Mouse (Mus musculus): ENCODE results near the gene Slc10a7. TPM values are rescaled to one million over a fixed set of nuclear protein-coding genes. Genes with fewer than 3 reads are reported as not detected.

Slc10a7 gene
- total and polyA plus RNA-seq, 3 experiments: 13.7 to 27.3 TPM; not detected in 1

DNA sequence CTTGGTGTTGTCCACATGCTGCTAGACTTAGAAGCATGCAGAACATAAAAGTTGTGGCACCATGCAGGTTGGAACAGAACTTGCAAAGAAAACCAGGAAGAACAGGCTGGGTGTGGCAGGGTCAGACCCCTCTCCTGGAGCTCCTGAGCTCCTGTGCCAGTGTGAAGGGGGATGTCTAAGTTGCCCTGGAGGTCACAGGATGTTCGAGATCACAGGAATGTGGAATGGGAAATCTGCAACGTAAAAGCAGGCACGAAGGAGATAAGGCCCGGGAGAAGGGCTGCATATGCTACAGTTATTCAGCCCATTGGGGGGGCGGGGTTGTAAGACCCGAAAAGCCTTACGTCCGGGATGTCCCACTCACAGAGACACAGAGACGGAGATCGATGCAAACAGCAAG lies 100.2 kb downstream of the Slc10a7 start:
- Histone ChIP-seq H3K27me3 (ENCODE audit: control insufficient read depth in 1 of 2, insufficient read depth in 2 of 2, low read length in 2 of 2) (no peaks in the 10 kb centered on the region), H3K27ac (ENCODE audit: control insufficient read depth, low read depth, low read length) (no peak overlapping the region), H3K4me3 (ENCODE audit: control insufficient read depth in 1 of 2, insufficient read depth in 1 of 2, low read depth in 2 of 2, low read length in 2 of 2) (no peak overlapping the region), H3K9me3 (replicated peaks; ENCODE audit: insufficient read depth, low read length) (no peaks in the 10 kb centered on the region), H3K36me3 (ENCODE audit: control insufficient read depth in 1 of 2, insufficient read depth in 2 of 2, low read length in 2 of 2) (peaks cover 0 to 2% of the 10 kb centered on the region in 2 experiments; a peak in 2 of 4 replicates), H3K9ac (ENCODE audit: control insufficient read depth, low read depth, low read length, poor library complexity, severe bottlenecking) (no peak overlapping the region), H3K4me1 (ENCODE audit: control insufficient read depth in 1 of 2, insufficient read depth in 2 of 2, low read length in 2 of 2) (no peaks in the 10 kb centered on the region), H3K79me2 (ENCODE audit: control insufficient read depth, insufficient read depth, low read length, poor library complexity) (no peaks in the 10 kb centered on the region)
- DNase-seq (ENCODE audit: low read depth, low spot score): no peak
- TF ChIP-seq TCF12 (IDR thresholded peaks at IDR 0.05; ENCODE audit: low read depth, low read length): no peak
- no peak for TF ChIP-seq SIN3A (IDR thresholded peaks at IDR 0.05; ENCODE audit: low read length)
- no peak for TF ChIP-seq NELFE (IDR thresholded peaks at IDR 0.05; ENCODE audit: low read depth, low read length)
- no peak for TF ChIP-seq ZC3H11A (IDR thresholded peaks at IDR 0.05; ENCODE audit: low read depth, low read length)
- TF ChIP-seq MEF2A (IDR thresholded peaks at IDR 0.05; ENCODE audit: extremely low read depth, insufficient replicate concordance, low read depth, low read length, poor library complexity, severe bottlenecking): no peak
- TF ChIP-seq POLR2A (IDR thresholded peaks at IDR 0.05; ENCODE audit: control insufficient read depth in 1 of 2, insufficient read depth in 1 of 2, low read depth in 1 of 2, low read length in 2 of 2, poor library complexity in 1 of 2): no peak
- no peak for TF ChIP-seq BHLHE40 (IDR thresholded peaks at IDR 0.05; ENCODE audit: borderline replicate concordance, low read depth, low read length)

DNA sequence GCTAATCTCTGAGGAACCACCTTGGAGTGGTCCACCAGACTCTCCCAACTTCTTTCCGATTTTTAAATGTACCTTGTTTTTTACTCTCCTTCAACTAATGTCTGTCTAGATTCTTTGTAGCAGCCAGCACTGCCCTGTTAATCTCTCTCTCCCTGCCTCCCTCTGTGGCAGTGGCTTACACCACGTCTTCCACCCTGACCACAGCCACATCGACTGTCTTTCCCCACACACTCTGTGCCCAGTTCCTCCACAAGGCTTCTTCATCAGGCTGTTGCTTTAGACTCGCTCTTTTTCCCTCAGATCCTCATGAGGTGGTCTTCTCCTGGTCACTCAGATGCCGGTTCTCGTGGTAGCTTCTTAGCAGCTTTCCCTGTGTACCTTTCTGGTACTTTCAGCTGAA lies 101.9 kb downstream of the Slc10a7 start:
- no peaks in the 10 kb centered on the region for H3K9me3 ChIP-seq (replicated peaks; ENCODE audit: insufficient read depth, low read length)
- H3K27me3 ChIP-seq (ENCODE audit: control insufficient read depth in 1 of 2, insufficient read depth in 2 of 2, low read length in 2 of 2): no peaks in the 10 kb centered on the region
- DNase-seq (ENCODE audit: low read depth, low spot score): no peak
- no peak overlapping the region for H3K4me3 ChIP-seq (ENCODE audit: control insufficient read depth in 1 of 2, insufficient read depth in 1 of 2, low read depth in 2 of 2, low read length in 2 of 2)
- H3K36me3 ChIP-seq (ENCODE audit: control insufficient read depth in 1 of 2, insufficient read depth in 2 of 2, low read length in 2 of 2): peaks cover 0 to 2% of the 10 kb centered on the region in 2 experiments; a peak in 2 of 4 replicates
- H3K4me1 ChIP-seq (ENCODE audit: control insufficient read depth in 1 of 2, insufficient read depth in 2 of 2, low read length in 2 of 2): no peaks in the 10 kb centered on the region
- no peak for TF ChIP-seq MXI1 (IDR thresholded peaks at IDR 0.05; ENCODE audit: low read depth, low read length)
- no peak for TF ChIP-seq GABPA (IDR thresholded peaks at IDR 0.05; ENCODE audit: low read depth, low read length)
- no peak for TF ChIP-seq CHD1 (IDR thresholded peaks at IDR 0.05; ENCODE audit: low read depth, low read length)
- no peak overlapping the region for H3K9ac ChIP-seq (ENCODE audit: control insufficient read depth, low read depth, low read length, poor library complexity, severe bottlenecking)
- no peak overlapping the region for H3K27ac ChIP-seq (ENCODE audit: control insufficient read depth, low read depth, low read length)
- no peaks in the 10 kb centered on the region for H3K79me2 ChIP-seq (ENCODE audit: control insufficient read depth, insufficient read depth, low read length, poor library complexity)

DNA sequence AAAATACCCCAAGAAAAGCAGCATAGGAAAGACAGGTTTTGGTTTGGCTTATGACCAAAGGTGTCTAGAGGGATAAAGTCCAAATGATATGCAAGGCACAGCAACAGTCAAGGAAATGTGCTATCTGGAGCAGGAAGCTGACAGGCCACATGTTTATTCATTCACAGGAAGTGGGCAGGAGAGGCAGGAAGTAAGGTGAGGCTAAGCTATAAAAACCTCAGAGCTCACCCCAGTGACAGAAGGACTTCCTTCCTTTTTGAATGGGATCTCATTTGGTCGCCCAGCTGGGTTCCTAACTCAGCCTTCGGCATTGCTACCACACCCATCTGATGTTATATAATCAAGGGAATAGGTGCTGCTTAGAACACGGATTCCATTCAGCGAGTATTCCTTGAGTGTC lies 113.2 kb downstream of the Slc10a7 start:
- Histone ChIP-seq H3K4me1 (ENCODE audit: control insufficient read depth in 1 of 2, insufficient read depth in 2 of 2, low read length in 2 of 2) (peaks cover 0 to 4% of the 10 kb centered on the region in 2 experiments; a peak in 2 of 4 replicates), H3K9me3 (replicated peaks; ENCODE audit: insufficient read depth, low read length) (no peaks in the 10 kb centered on the region), H3K4me3 (ENCODE audit: control insufficient read depth in 1 of 2, insufficient read depth in 1 of 2, low read depth in 2 of 2, low read length in 2 of 2) (no peak overlapping the region), H3K79me2 (ENCODE audit: control insufficient read depth, insufficient read depth, low read length, poor library complexity) (no peaks in the 10 kb centered on the region), H3K27ac (ENCODE audit: control insufficient read depth, low read depth, low read length) (no peak overlapping the region), H3K27me3 (ENCODE audit: control insufficient read depth in 1 of 2, insufficient read depth in 2 of 2, low read length in 2 of 2) (no peaks in the 10 kb centered on the region), H3K36me3 (ENCODE audit: control insufficient read depth in 1 of 2, insufficient read depth in 2 of 2, low read length in 2 of 2) (peaks cover 0 to 4% of the 10 kb centered on the region in 2 experiments; a peak in 3 of 4 replicates), H3K9ac (ENCODE audit: control insufficient read depth, low read depth, low read length, poor library complexity, severe bottlenecking) (no peak overlapping the region)
- TF ChIP-seq MYB (IDR thresholded peaks at IDR 0.05; ENCODE audit: low read depth, low read length) (no peak), NRF1 (IDR thresholded peaks at IDR 0.05; ENCODE audit: insufficient read depth, low read depth, low read length, poor library complexity, severe bottlenecking) (no peak), HCFC1 (IDR thresholded peaks at IDR 0.05; ENCODE audit: low read depth, low read length) (no peak), GABPA (IDR thresholded peaks at IDR 0.05; ENCODE audit: low read depth, low read length) (no peak), USF1 (IDR thresholded peaks at IDR 0.05; ENCODE audit: low read depth, low read length) (no peak), ELF1 (IDR thresholded peaks at IDR 0.05; ENCODE audit: low read depth, low read length) (no peak), TAL1 (IDR thresholded peaks at IDR 0.05; ENCODE audit: low read length) (no peak), CHD1 (IDR thresholded peaks at IDR 0.05; ENCODE audit: low read depth, low read length) (no peak), ZMIZ1 (IDR thresholded peaks at IDR 0.05; ENCODE audit: low read depth, low read length) (no peak), USF2 (IDR thresholded peaks at IDR 0.05; ENCODE audit: borderline replicate concordance in 1 of 2, insufficient read depth in 1 of 2, low read depth in 1 of 2, low read length in 2 of 2) (no peak), POLR2AphosphoS5 (IDR thresholded peaks at IDR 0.05; ENCODE audit: borderline replicate concordance, low read depth, low read length) (no peak), MAZ (IDR thresholded peaks at IDR 0.05; ENCODE audit: low read depth, low read length) (no peak), SIN3A (IDR thresholded peaks at IDR 0.05; ENCODE audit: low read length) (no peak), ZC3H11A (IDR thresholded peaks at IDR 0.05; ENCODE audit: low read depth, low read length) (no peak), RAD21 (IDR thresholded peaks at IDR 0.05; ENCODE audit: low read depth, low read length) (no peak)
- peak; percentile 9 for DNase-seq (ENCODE audit: low read depth, low spot score)

All from MEL (cell line).